In genomic region chr2:70278425-70279277, GRCm38 (mm10) we compare ENCODE assay signal across 9 mouse cellular contexts.
DNase-seq lines count a peak whose midpoint lies in the region; ATAC-seq lines count a peak whose summit lies in the region.
"Had no signal": no experiment of that assay in that cellular context is flagged by ENCODE, and none has a peak within 500 bp of the region (broad histone marks: within the 10 kb centered on the region; RNA-seq: fewer than 3 reads in every experiment).

No protein-coding gene starts in this region.

- 12% methylated on average over 13 of the region's 13 CpGs for WGBS in limb, embryonic 11.5 days
- 13% methylated on average over 13 of the region's 13 CpGs for WGBS in limb, embryonic 10.5 days

- H3K4me1 ChIP-seq in limb, embryonic 11.5 days (ENCODE audit: control insufficient read depth, insufficient read depth, low read length), result no peaks in the 10 kb centered on the region
- peaks cover 5% of the 10 kb centered on the region for H3K4me1 ChIP-seq in limb, embryonic 10.5 days
- H3K4me1 ChIP-seq: embryonic facial prominence, embryonic 13.5 days had no signal

- DNase-seq in cerebellum, adult 8-10 months, result no peak
- peak; percentile 28 for DNase-seq in limb, embryonic 11.5 days (ENCODE audit: low spot score)
- no peak for DNase-seq in limb, embryonic 10.5 days (ENCODE audit: low spot score)
- DNase-seq in cerebellum, postnatal 25 days, result peak; percentile 32 to 65
- DNase-seq in lung, postnatal 25 days (ENCODE audit: low spot score), result peak; percentile 50
- DNase-seq in thymus, postnatal 0 days (ENCODE audit: low spot score), result no peak
- DNase-seq in Muller cell, postnatal 12 days (ENCODE audit: inconsistent ontology term), result no peak

- peak; percentile 68 for ATAC-seq in cerebellum, adult (ENCODE audit: insufficient number of reproducible peaks, low FRiP score, low TSS enrichment)
- ATAC-seq in limb, embryonic 11.5 days (ENCODE audit: insufficient number of reproducible peaks, low FRiP score, low TSS enrichment, low read depth), result no peak

- no peak overlapping the region for H3K27ac ChIP-seq in limb, embryonic 11.5 days (replicated peaks; ENCODE audit: low read depth, low read length)
- no peak overlapping the region for H3K27ac ChIP-seq in limb, embryonic 10.5 days
- H3K27ac ChIP-seq: embryonic facial prominence, embryonic 13.5 days had no signal

- H3K4me2 ChIP-seq in limb, embryonic 11.5 days (ENCODE audit: low read depth, severe bottlenecking), result no peak overlapping the region
- H3K4me2 ChIP-seq: embryonic facial prominence, embryonic 13.5 days had no signal

- H3K27me3 ChIP-seq in limb, embryonic 11.5 days (ENCODE audit: control insufficient read depth, insufficient read depth, low read length), result no peaks in the 10 kb centered on the region
- peaks cover 13% of the 10 kb centered on the region; the same call in 1 of the 2 replicates for H3K27me3 ChIP-seq in limb, embryonic 10.5 days (ENCODE audit: low read depth, poor library complexity, severe bottlenecking)
- H3K27me3 ChIP-seq: embryonic facial prominence, embryonic 13.5 days had no signal

- H3K4me3 ChIP-seq in limb, embryonic 11.5 days (ENCODE audit: low read depth, low read length), result no peak overlapping the region
- H3K4me3 ChIP-seq in limb, embryonic 10.5 days, result no peak overlapping the region
- H3K4me3 ChIP-seq: embryonic facial prominence, embryonic 13.5 days had no signal

- no peaks in the 10 kb centered on the region for H3K36me3 ChIP-seq in limb, embryonic 11.5 days (ENCODE audit: control insufficient read depth, insufficient read depth, low read length)
- H3K36me3 ChIP-seq in limb, embryonic 10.5 days, result no peaks in the 10 kb centered on the region
- H3K36me3 ChIP-seq: embryonic facial prominence, embryonic 13.5 days had no signal

- H3K9ac ChIP-seq in limb, embryonic 11.5 days (ENCODE audit: low read length), result no peak overlapping the region
- H3K9ac ChIP-seq: embryonic facial prominence, embryonic 13.5 days had no signal

- H3K9me3 ChIP-seq in limb, embryonic 11.5 days (ENCODE audit: control insufficient read depth, low read length), result no peaks in the 10 kb centered on the region
- no peaks in the 10 kb centered on the region for H3K9me3 ChIP-seq in limb, embryonic 10.5 days (replicated peaks)
- H3K9me3 ChIP-seq: embryonic facial prominence, embryonic 13.5 days had no signal

Comparison
In these comparisons a context has a peak if more than half of its experiments do, and no peak if none do; other contexts are left out.
1. DNase-seq: peak in limb, embryonic 11.5 days (single experiment), cerebellum, postnatal 25 days (2 of 2) and lung, postnatal 25 days (single experiment); none in cerebellum, adult 8-10 months (single experiment), limb, embryonic 10.5 days (single experiment), thymus, postnatal 0 days (single experiment) and Muller cell, postnatal 12 days (single experiment).